Mouse (Mus musculus): ENCODE measurements around the gene Cbx8. TPM values are rescaled to one million over a fixed set of nuclear protein-coding genes. Genes with fewer than 3 reads are reported as not detected.

Gene Cbx8
- polyA plus RNA-seq, 1 experiment from 2014 or later: 6.1 TPM

- Histone ChIP-seq H3K4me1 (peaks cover 79% of the 10 kb centered on the region), H3K4me3 (peak overlapping the region; percentile 73), H3K36me3 (peaks cover 36% of the 10 kb centered on the region), H3K27ac (replicated peaks) (peak overlapping the region; percentile 98), H3K27me3 (replicated peaks) (peaks cover 53% of the 10 kb centered on the region), H3K4me2 (peak overlapping the region; percentile 86), H3K9ac (peak overlapping the region; percentile 90), H3K9me3 (no peaks in the 10 kb centered on the region)
- 14% methylated on average over 28 of the region's 28 CpGs for WGBS
- no peak for ATAC-seq (ENCODE audit: extremely low read depth, insufficient number of reproducible peaks, low FRiP score, low TSS enrichment)
Observed at GRCm38 (mm10) chr11:119083724-119084445, 43.1 kb upstream of the Cbx8 start.

- peak overlapping the region; percentile 73 for H3K4me3 ChIP-seq
- no peak for ATAC-seq (ENCODE audit: extremely low read depth, insufficient number of reproducible peaks, low FRiP score, low TSS enrichment)
- peaks cover 36% of the 10 kb centered on the region for H3K36me3 ChIP-seq
- H3K4me1 ChIP-seq: peaks cover 80% of the 10 kb centered on the region
- H3K27ac ChIP-seq (replicated peaks): no peak overlapping the region
- peak overlapping the region; percentile 90; the same call in 1 of the 2 replicates for H3K9ac ChIP-seq
- WGBS: 43% methylated on average over 20 of the region's 20 CpGs
- peak overlapping the region; percentile 86 for H3K4me2 ChIP-seq
- H3K9me3 ChIP-seq: no peaks in the 10 kb centered on the region
- H3K27me3 ChIP-seq (replicated peaks): peaks cover 44% of the 10 kb centered on the region
Observed at GRCm38 (mm10) chr11:119082638-119083599, 42.1 kb upstream of the Cbx8 start.

GRCm38 (mm10) chr11:119081839-119082637 lies 41.3 kb upstream of the Cbx8 start:
- H3K36me3 ChIP-seq: peaks cover 40% of the 10 kb centered on the region
- H3K27ac ChIP-seq (replicated peaks): no peak overlapping the region
- H3K4me1 ChIP-seq: peaks cover 72% of the 10 kb centered on the region
- H3K4me2 ChIP-seq: no peak overlapping the region
- H3K9ac ChIP-seq: 0 out of 2 replicates have a peak overlapping the region, but pooled peaks have one; percentile 51
- no peak overlapping the region for H3K4me3 ChIP-seq
- H3K27me3 ChIP-seq (replicated peaks): peaks cover 35% of the 10 kb centered on the region
- no peaks in the 10 kb centered on the region for H3K9me3 ChIP-seq
- 43% methylated on average over 21 of the region's 21 CpGs for WGBS
- no peak for ATAC-seq (ENCODE audit: extremely low read depth, insufficient number of reproducible peaks, low FRiP score, low TSS enrichment)

- H3K4me3 ChIP-seq: no peak overlapping the region
- H3K4me1 ChIP-seq: peaks cover 66% of the 10 kb centered on the region
- no peak overlapping the region for H3K27ac ChIP-seq (replicated peaks)
- peaks cover 40% of the 10 kb centered on the region for H3K36me3 ChIP-seq
- H3K9ac ChIP-seq: peak overlapping the region; percentile 47; the same call in 1 of the 2 replicates
- no peak overlapping the region for H3K4me2 ChIP-seq
- WGBS: 56% methylated on average over 47 of the region's 47 CpGs
- peaks cover 28% of the 10 kb centered on the region for H3K27me3 ChIP-seq (replicated peaks)
- ATAC-seq (ENCODE audit: extremely low read depth, insufficient number of reproducible peaks, low FRiP score, low TSS enrichment): no peak
- no peaks in the 10 kb centered on the region for H3K9me3 ChIP-seq
Observed at GRCm38 (mm10) chr11:119081148-119081838, 40.5 kb upstream of the Cbx8 start.

- H3K4me2 ChIP-seq: no peak overlapping the region
- ATAC-seq (ENCODE audit: extremely low read depth, insufficient number of reproducible peaks, low FRiP score, low TSS enrichment): no peak
- WGBS: 55% methylated on average over 33 of the region's 33 CpGs
- peak overlapping the region; percentile 47; the same call in 1 of the 2 replicates for H3K9ac ChIP-seq
- no peak overlapping the region; the same call in 1 of the 2 replicates for H3K4me3 ChIP-seq
- H3K36me3 ChIP-seq: peaks cover 40% of the 10 kb centered on the region
- H3K27ac ChIP-seq (replicated peaks): no peak overlapping the region
- H3K27me3 ChIP-seq (replicated peaks): peaks cover 30% of the 10 kb centered on the region
- peaks cover 66% of the 10 kb centered on the region for H3K4me1 ChIP-seq
- H3K9me3 ChIP-seq: no peaks in the 10 kb centered on the region
Observed at GRCm38 (mm10) chr11:119080461-119081147, 39.8 kb upstream of the Cbx8 start.

GRCm38 (mm10) chr11:119079445-119079837 lies 38.7 kb upstream of the Cbx8 start:
- Histone ChIP-seq H3K9me3 (no peaks in the 10 kb centered on the region), H3K4me2 (peak overlapping the region; percentile 60), H3K9ac (peak overlapping the region; percentile 59), H3K27ac (replicated peaks) (peak overlapping the region; percentile 76), H3K36me3 (peaks cover 40% of the 10 kb centered on the region), H3K27me3 (replicated peaks) (peaks cover 36% of the 10 kb centered on the region), H3K4me1 (peaks cover 63% of the 10 kb centered on the region), H3K4me3 (peak overlapping the region; percentile 26)
- WGBS: 39% methylated on average over 7 of the region's 7 CpGs
- no peak for ATAC-seq (ENCODE audit: extremely low read depth, insufficient number of reproducible peaks, low FRiP score, low TSS enrichment)

GRCm38 (mm10) chr11:119078691-119079444 lies 38.1 kb upstream of the Cbx8 start:
- Histone ChIP-seq H3K27ac (replicated peaks) (peak overlapping the region; percentile 76), H3K36me3 (peaks cover 40% of the 10 kb centered on the region), H3K27me3 (replicated peaks) (peaks cover 41% of the 10 kb centered on the region), H3K4me3 (peak overlapping the region; percentile 26), H3K4me1 (peaks cover 57% of the 10 kb centered on the region), H3K9ac (peak overlapping the region; percentile 59), H3K9me3 (no peaks in the 10 kb centered on the region), H3K4me2 (peak overlapping the region; percentile 60)
- WGBS: 5% methylated on average over 22 of the region's 27 CpGs
- peak; percentile 27; the same call in 1 of the 2 replicates for ATAC-seq (ENCODE audit: extremely low read depth, insufficient number of reproducible peaks, low FRiP score, low TSS enrichment)

- Histone ChIP-seq H3K27ac (replicated peaks) (no peak overlapping the region), H3K9me3 (no peaks in the 10 kb centered on the region), H3K9ac (no peak overlapping the region; the same call in 1 of the 2 replicates), H3K4me3 (no peak overlapping the region), H3K27me3 (replicated peaks) (peaks cover 43% of the 10 kb centered on the region), H3K4me2 (no peak overlapping the region), H3K4me1 (peaks cover 46% of the 10 kb centered on the region), H3K36me3 (peaks cover 38% of the 10 kb centered on the region)
- no peak for ATAC-seq (ENCODE audit: extremely low read depth, insufficient number of reproducible peaks, low FRiP score, low TSS enrichment)
- WGBS: 73% methylated on average over 4 of the region's 4 CpGs
Observed at GRCm38 (mm10) chr11:119077755-119078154, 37.0 kb upstream of the Cbx8 start.

GRCm38 (mm10) chr11:119075805-119076204 lies 35.0 kb upstream of the Cbx8 start:
- peaks cover 27% of the 10 kb centered on the region for H3K4me1 ChIP-seq
- ATAC-seq (ENCODE audit: extremely low read depth, insufficient number of reproducible peaks, low FRiP score, low TSS enrichment): no peak
- peaks cover 20% of the 10 kb centered on the region for H3K36me3 ChIP-seq
- peaks cover 43% of the 10 kb centered on the region for H3K27me3 ChIP-seq (replicated peaks)
- H3K4me3 ChIP-seq: no peak overlapping the region
- WGBS: 77% methylated on average over 5 of the region's 5 CpGs
- no peaks in the 10 kb centered on the region for H3K9me3 ChIP-seq
- H3K27ac ChIP-seq (replicated peaks): no peak overlapping the region
- no peak overlapping the region for H3K4me2 ChIP-seq
- no peak overlapping the region for H3K9ac ChIP-seq
